ENCODE assay signal across 9 mouse cellular contexts in genomic region chr6:24047014-24047770, GRCm38 (mm10).
DNase-seq lines count a peak whose midpoint lies in the region; ATAC-seq and TF ChIP-seq lines count a peak whose summit lies in the region.
"Had no signal": no experiment of that assay in that cellular context is flagged by ENCODE, and none has a peak within 500 bp of the region (broad histone marks: within the 10 kb centered on the region; RNA-seq: fewer than 3 reads in every experiment).

No protein-coding gene starts in this region.

- no peaks in the 10 kb centered on the region for H3K4me1 ChIP-seq in limb, embryonic 12.5 days (replicated peaks)
- no peaks in the 10 kb centered on the region for H3K4me1 ChIP-seq in limb, embryonic 10.5 days
- no peaks in the 10 kb centered on the region for H3K4me1 ChIP-seq in intestine, postnatal 0 days (replicated peaks; ENCODE audit: control insufficient read depth, insufficient read depth, low read length)
- H3K4me1 ChIP-seq in forebrain, embryonic 13.5 days, result no peaks in the 10 kb centered on the region
- H3K4me1 ChIP-seq: liver, embryonic 15.5 days had no signal

- no peak for TF ChIP-seq CTCF in intestine, postnatal 0 days (IDR thresholded peaks at IDR 0.05; ENCODE audit: low read depth)

- DNase-seq in limb, embryonic 10.5 days (ENCODE audit: low spot score), result no peak
- peak; percentile 13 to 19 for DNase-seq in lung, postnatal 4 days
- DNase-seq in cerebellum, postnatal 14 days, result no peak

- no peaks in the 10 kb centered on the region for H3K9me3 ChIP-seq in limb, embryonic 12.5 days
- no peaks in the 10 kb centered on the region for H3K9me3 ChIP-seq in limb, embryonic 10.5 days (replicated peaks)
- H3K9me3 ChIP-seq in intestine, postnatal 0 days (ENCODE audit: control insufficient read depth), result no peaks in the 10 kb centered on the region
- H3K9me3 ChIP-seq in forebrain, embryonic 13.5 days (replicated peaks), result no peaks in the 10 kb centered on the region
- H3K9me3 ChIP-seq: liver, embryonic 15.5 days had no signal

- no peaks in the 10 kb centered on the region for H3K36me3 ChIP-seq in limb, embryonic 12.5 days
- no peaks in the 10 kb centered on the region for H3K36me3 ChIP-seq in limb, embryonic 10.5 days
- no peaks in the 10 kb centered on the region for H3K36me3 ChIP-seq in intestine, postnatal 0 days (ENCODE audit: control insufficient read depth, insufficient read depth)
- H3K36me3 ChIP-seq in forebrain, embryonic 13.5 days (ENCODE audit: poor library complexity, severe bottlenecking), result no peaks in the 10 kb centered on the region
- H3K36me3 ChIP-seq: liver, embryonic 15.5 days had no signal

- H3K27me3 ChIP-seq in limb, embryonic 12.5 days, result no peaks in the 10 kb centered on the region
- H3K27me3 ChIP-seq in limb, embryonic 10.5 days (ENCODE audit: low read depth, poor library complexity, severe bottlenecking), result no peaks in the 10 kb centered on the region
- H3K27me3 ChIP-seq in intestine, postnatal 0 days (replicated peaks; ENCODE audit: control insufficient read depth, insufficient read depth, low read length), result no peaks in the 10 kb centered on the region
- no peaks in the 10 kb centered on the region for H3K27me3 ChIP-seq in forebrain, embryonic 13.5 days
- H3K27me3 ChIP-seq: liver, embryonic 15.5 days had no signal

- 0 out of 2 replicates have a peak, but pooled peaks have one; percentile 37 for ATAC-seq in limb, embryonic 12.5 days (ENCODE audit: insufficient number of reproducible peaks, insufficient read depth, low FRiP score, low TSS enrichment, low read depth)
- peak; percentile 68 for ATAC-seq in common myeloid progenitor, adult 5-6 weeks (replicated peaks; ENCODE audit: low read depth, poor library complexity, severe bottlenecking)
- ATAC-seq in intestine, postnatal 0 days, result 0 out of 2 replicates have a peak, but pooled peaks have one; percentile 38
- no peak for ATAC-seq in forebrain, embryonic 13.5 days
- ATAC-seq: forebrain, embryonic 16.5 days had no signal

- H3K4me3 ChIP-seq in limb, embryonic 12.5 days (replicated peaks), result no peak overlapping the region
- no peak overlapping the region for H3K4me3 ChIP-seq in limb, embryonic 10.5 days
- H3K4me3 ChIP-seq in intestine, postnatal 0 days (ENCODE audit: low read depth, low read length), result no peak overlapping the region
- H3K4me3 ChIP-seq in forebrain, embryonic 13.5 days, result no peak overlapping the region
- H3K4me3 ChIP-seq: liver, embryonic 15.5 days had no signal

- 75% methylated on average over 7 of the region's 7 CpGs for WGBS in limb, embryonic 12.5 days
- WGBS in limb, embryonic 10.5 days, result 80% methylated on average over 7 of the region's 7 CpGs
- WGBS in intestine, postnatal 0 days, result 25% methylated on average over 7 of the region's 7 CpGs
- 49% methylated on average over 7 of the region's 7 CpGs for WGBS in forebrain, embryonic 13.5 days

- H3K4me2 ChIP-seq in limb, embryonic 12.5 days, result no peak overlapping the region
- H3K4me2 ChIP-seq in intestine, postnatal 0 days (replicated peaks; ENCODE audit: low read depth), result no peak overlapping the region
- no peak overlapping the region for H3K4me2 ChIP-seq in forebrain, embryonic 13.5 days
- H3K4me2 ChIP-seq: liver, embryonic 15.5 days had no signal

- no peak overlapping the region for H3K27ac ChIP-seq in limb, embryonic 12.5 days
- H3K27ac ChIP-seq in limb, embryonic 10.5 days, result no peak overlapping the region
- no peak overlapping the region for H3K27ac ChIP-seq in intestine, postnatal 0 days (ENCODE audit: low read depth, low read length)
- H3K27ac ChIP-seq in forebrain, embryonic 13.5 days, result no peak overlapping the region
- H3K27ac ChIP-seq: liver, embryonic 15.5 days had no signal

- no peak overlapping the region for H3K9ac ChIP-seq in limb, embryonic 12.5 days (replicated peaks)
- H3K9ac ChIP-seq in intestine, postnatal 0 days (ENCODE audit: low read depth, low read length), result no peak overlapping the region
- H3K9ac ChIP-seq in forebrain, embryonic 13.5 days, result no peak overlapping the region
- H3K9ac ChIP-seq: liver, embryonic 15.5 days had no signal

Comparison
In these comparisons a context has a peak if more than half of its experiments do, and no peak if none do; other contexts are left out.
1. DNase-seq: peak in lung, postnatal 4 days (2 of 2); none in limb, embryonic 10.5 days (single experiment) and cerebellum, postnatal 14 days (0 of 2).